Mouse (Mus musculus) ES-E14 (cell line): Measurements from ENCODE around the gene Chmp5. TPM values are rescaled to one million over a fixed set of nuclear protein-coding genes. Genes with fewer than 3 reads are reported as not detected.

Source experiments
- DNase-seq: peaks from one replicate; pipeline ENCODE4 v3.0.0-alpha.2; 2013; ENCODE audit warnings: low read depth, low spot score
- H3K27ac ChIP-seq: 2 replicates; pipeline ENCODE4 v1.5.1; 2012; ENCODE audit warnings: low read depth, mild to moderate bottlenecking, low read length, moderate library complexity, mixed read lengths; ENCODE audit not compliant: poor library complexity, insufficient read depth, severe bottlenecking
- H3K36me3 ChIP-seq: 2 replicates; pipeline ENCODE4 v1.6.1; 2012; ENCODE audit warnings: mild to moderate bottlenecking, low read length, moderate library complexity, mixed read lengths; ENCODE audit not compliant: control insufficient read depth, poor library complexity, insufficient read depth, severe bottlenecking
- H3K4me1 ChIP-seq, 2 experiments: fragments of 150-350 bp in 1 of 2; sonication (generic) in 1 of 2; 2 replicates each; pipeline ENCODE4 v1.6.1; 2012; ENCODE audit warnings: low read length in 2 of 2, mild to moderate bottlenecking in 1 of 2, mixed read lengths in 1 of 2; ENCODE audit not compliant: control insufficient read depth in 2 of 2, insufficient read depth in 2 of 2, poor library complexity in 1 of 2
- H3K4me3 ChIP-seq, 2 experiments: fragments of 150-350 bp in 1 of 2; sonication (generic) in 1 of 2; 2 replicates each; pipeline ENCODE4 v1.5.1; 2012; ENCODE audit warnings: low read length in 2 of 2, low read depth in 1 of 2, mild to moderate bottlenecking in 1 of 2, mixed read lengths in 1 of 2; ENCODE audit not compliant: insufficient read depth in 1 of 2, poor library complexity in 1 of 2, severe bottlenecking in 1 of 2
- H3K9ac ChIP-seq: 2 replicates; pipeline ENCODE4 v1.6.1; 2012; ENCODE audit warnings: low read depth, mild to moderate bottlenecking, low read length, mixed read lengths; ENCODE audit not compliant: poor library complexity, insufficient read depth, severe bottlenecking
- H3K9me3 ChIP-seq: fragments of 150-350 bp; sonication (generic); 2 replicates; pipeline ENCODE4 v1.6.1; 2012; ENCODE audit warnings: low read depth, mild to moderate bottlenecking, low read length; ENCODE audit not compliant: control insufficient read depth, insufficient read depth
- CHD2 ChIP-seq: IDR thresholded peaks from 2 replicates; pipeline ENCODE4 v1.6.1; 2014; ENCODE audit warnings: mild to moderate bottlenecking, low read depth, low read length, inconsistent platforms
- HCFC1 ChIP-seq: IDR thresholded peaks from 2 replicates; pipeline ENCODE4 v1.6.1; 2012; ENCODE audit warnings: low read length, inconsistent platforms, borderline replicate concordance; ENCODE audit not compliant: insufficient read depth
- MAFK ChIP-seq: IDR thresholded peaks from 2 replicates; pipeline ENCODE4 v1.6.1; 2014; ENCODE audit warnings: mild to moderate bottlenecking, low read depth, low read length, inconsistent platforms; ENCODE audit not compliant: insufficient read depth
- ZC3H11A ChIP-seq: IDR thresholded peaks from 2 replicates; pipeline ENCODE4 v1.6.1; 2012; ENCODE audit warnings: low read depth, mild to moderate bottlenecking, inconsistent platforms, low read length, borderline replicate concordance
- ZNF384 ChIP-seq: IDR thresholded peaks from 2 replicates; pipeline ENCODE4 v1.6.1; 2012; ENCODE audit warnings: low read depth, low read length, inconsistent platforms
- in situ Hi-C, 2 experiments: fragments of 600-800 bp; cut with MboI; formaldehyde crosslinking; loops; one replicate each; pipeline ENCODE4 v1.15.1; 2025; ENCODE audit warnings: low sequenced_read_pairs in 2 of 2, inconsistent platforms in 1 of 2; ENCODE audit not compliant: unreplicated experiment in 2 of 2
- total RNA-seq: library from RNA; depleted of rRNA; stranded (reverse); fragments of 300-350 nt; gene quantifications from 2 replicates; pipeline ENCODE4 v1.2.3, GENCODE M21; 2012

The Chmp5 gene
- total RNA-seq, 1 experiment: 67.5 TPM

- peak; percentile 39 for DNase-seq
- in situ Hi-C loops: no loop called here
These were observed 5.3 kb downstream of the Chmp5 start for GRCm38 (mm10) chr4:40953521-40953920.

GRCm38 (mm10) chr4:40955942-40956341 is 7.7 kb downstream of the Chmp5 start:
- in situ Hi-C loops: no loop called here

More at GRCm38 (mm10) chr4:40953521-40953920, 5.3 kb downstream of the Chmp5 start:
- H3K36me3 ChIP-seq: peaks cover 16% of the 10 kb centered on the region
- TF ChIP-seq ZNF384: no peak
- H3K4me3 ChIP-seq: no peak overlapping the region
- no peak overlapping the region for H3K9ac ChIP-seq
- no peaks in the 10 kb centered on the region for H3K9me3 ChIP-seq
- H3K4me1 ChIP-seq: no peaks in the 10 kb centered on the region
- H3K27ac ChIP-seq: no peak overlapping the region

GRCm38 (mm10) chr4:40963536-40963935 is 15.3 kb downstream of the Chmp5 start:
- in situ Hi-C loops: no loop called here
- Histone ChIP-seq H3K27ac (no peak overlapping the region), H3K36me3 (peaks cover 23% of the 10 kb centered on the region), H3K4me3 (no peak overlapping the region), H3K4me1 (no peaks in the 10 kb centered on the region), H3K9ac (no peak overlapping the region), H3K9me3 (no peaks in the 10 kb centered on the region)
- no peak for DNase-seq
- TF ChIP-seq ZNF384: no peak
- TF ChIP-seq CHD2: no peak
- no peak for TF ChIP-seq MAFK
- no peak for TF ChIP-seq ZC3H11A
- no peak for TF ChIP-seq HCFC1

More at GRCm38 (mm10) chr4:40955942-40956341, 7.7 kb downstream of the Chmp5 start:
- Histone ChIP-seq H3K9me3 (no peaks in the 10 kb centered on the region), H3K36me3 (peaks cover 22% of the 10 kb centered on the region), H3K4me1 (no peaks in the 10 kb centered on the region), H3K4me3 (no peak overlapping the region), H3K27ac (no peak overlapping the region), H3K9ac (no peak overlapping the region)
- DNase-seq: no peak
- TF ChIP-seq CHD2 (no peak), HCFC1 (no peak), ZNF384 (no peak)

GRCm38 (mm10) chr4:40969161-40969560 is 21.0 kb downstream of the Chmp5 start:
- DNase-seq: no peak
- peaks cover 14% of the 10 kb centered on the region for H3K36me3 ChIP-seq
- H3K27ac ChIP-seq: no peak overlapping the region

GRCm38 (mm10) chr4:40969781-40970591 is 21.8 kb downstream of the Chmp5 start:
- Histone ChIP-seq H3K27ac (peak overlapping the region; percentile 54; the same call in 1 of the 2 replicates), H3K9me3 (no peaks in the 10 kb centered on the region), H3K36me3 (peaks cover 10% of the 10 kb centered on the region), H3K9ac (peak overlapping the region; percentile 90), H3K4me1 (peaks cover 0 to 4% of the 10 kb centered on the region in 2 experiments; a peak in 1 of 4 replicates), H3K4me3 (peak overlapping the region; percentile 94 to 97)
- no peak for DNase-seq
- TF ChIP-seq MAFK: no peak
- no peak for TF ChIP-seq ZC3H11A
- TF ChIP-seq HCFC1: no peak
- no peak for TF ChIP-seq CHD2
- 0 out of 2 replicates have a peak, but pooled peaks have one; percentile 47 for TF ChIP-seq ZNF384
- in situ Hi-C loops: no loop called here

More at GRCm38 (mm10) chr4:40969161-40969560, 21.0 kb downstream of the Chmp5 start:
- TF ChIP-seq HCFC1: no peak
- no peak overlapping the region for H3K4me3 ChIP-seq
- in situ Hi-C loops: no loop called here
- H3K9me3 ChIP-seq: no peaks in the 10 kb centered on the region
- peaks cover 0 to 4% of the 10 kb centered on the region in 2 experiments; a peak in 1 of 4 replicates for H3K4me1 ChIP-seq
- H3K9ac ChIP-seq: no peak overlapping the region
